Mouse (Mus musculus): ENCODE results near the gene Fgf11. TPM values are rescaled to one million over a fixed set of nuclear protein-coding genes. Genes with fewer than 3 reads are reported as not detected.

The Fgf11 gene
- polyA plus RNA-seq, 1 experiment from 2014 or later = 3.6 TPM

DNA sequence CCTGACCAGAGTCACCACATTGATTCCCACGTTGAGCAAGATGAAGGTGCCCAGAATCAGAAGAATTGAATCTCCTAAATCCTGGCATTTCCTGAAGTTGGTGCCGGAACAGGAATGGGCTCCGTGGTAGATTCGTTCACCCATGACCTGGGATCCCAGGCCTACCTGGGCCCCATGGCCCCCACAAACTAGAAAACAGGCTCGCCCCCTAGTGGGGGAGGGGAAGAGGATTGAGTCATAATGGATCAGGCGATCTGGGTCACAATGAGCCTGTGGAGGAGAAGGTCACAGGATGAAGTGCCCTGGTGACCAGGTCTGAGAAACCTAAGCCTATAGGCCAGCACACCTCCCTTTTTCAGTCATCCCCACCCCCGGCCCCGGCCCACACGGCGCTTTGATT is 13.5 kb upstream of the Fgf11 start, which contains the start of gene Gm39566:
Gene Gm39566, minus strand, starts transcription at position 144 of the 400 bp plus-strand sequence.
- WGBS = 60% methylated on average over 10 of the region's 10 CpGs

DNA sequence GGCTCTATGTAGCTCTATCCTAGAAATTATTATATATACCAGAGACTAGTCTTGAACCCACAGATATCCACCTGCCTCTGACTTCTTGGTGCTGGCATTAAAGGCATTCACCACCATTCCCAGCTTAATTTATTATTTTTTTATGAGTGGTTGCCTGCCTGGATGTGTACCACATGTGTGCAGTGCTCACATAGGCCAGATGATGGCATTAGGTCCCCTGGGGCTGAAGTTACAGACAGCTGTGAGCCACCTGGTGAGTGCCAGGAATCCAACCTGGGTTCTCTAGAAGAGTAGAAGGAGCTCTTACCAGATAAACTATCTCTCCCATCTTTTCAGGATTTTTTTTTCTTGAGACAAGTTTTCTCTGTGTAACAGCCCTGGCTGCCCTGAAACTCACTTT is 8.6 kb upstream of the Fgf11 start:
- Histone ChIP-seq H3K4me1 (peaks cover 3% of the 10 kb centered on the region; the same call in 1 of the 2 replicates), H3K9ac (no peak overlapping the region), H3K27ac (no peak overlapping the region), H3K36me3 (no peaks in the 10 kb centered on the region), H3K27me3 (peaks cover 14% of the 10 kb centered on the region), H3K4me2 (no peak overlapping the region), H3K4me3 (no peak overlapping the region), H3K9me3 (peaks cover 3% of the 10 kb centered on the region; the same call in 1 of the 2 replicates)
- no peak for ATAC-seq (ENCODE audit: insufficient number of reproducible peaks, insufficient read depth, low FRiP score, low TSS enrichment, low read depth)

More for the DNA sequence above, 13.5 kb upstream of the Fgf11 start, which contains the start of gene Gm39566:
- H3K9ac ChIP-seq = no peak within 1 kb of the TSS
- H3K27me3 ChIP-seq = no peaks in the 10 kb centered on the region
- no peak within 1 kb of the TSS for H3K4me2 ChIP-seq
- H3K9me3 ChIP-seq = peaks cover 14% of the 10 kb centered on the region; the same call in 1 of the 2 replicates
- H3K4me1 ChIP-seq = no peaks in the 10 kb centered on the region
- no peak within 1 kb of the TSS for H3K4me3 ChIP-seq
- no peak for ATAC-seq (ENCODE audit: insufficient number of reproducible peaks, insufficient read depth, low FRiP score, low TSS enrichment, low read depth)
- no peaks in the 10 kb centered on the region for H3K36me3 ChIP-seq
- no peak within 1 kb of the TSS for H3K27ac ChIP-seq

DNA sequence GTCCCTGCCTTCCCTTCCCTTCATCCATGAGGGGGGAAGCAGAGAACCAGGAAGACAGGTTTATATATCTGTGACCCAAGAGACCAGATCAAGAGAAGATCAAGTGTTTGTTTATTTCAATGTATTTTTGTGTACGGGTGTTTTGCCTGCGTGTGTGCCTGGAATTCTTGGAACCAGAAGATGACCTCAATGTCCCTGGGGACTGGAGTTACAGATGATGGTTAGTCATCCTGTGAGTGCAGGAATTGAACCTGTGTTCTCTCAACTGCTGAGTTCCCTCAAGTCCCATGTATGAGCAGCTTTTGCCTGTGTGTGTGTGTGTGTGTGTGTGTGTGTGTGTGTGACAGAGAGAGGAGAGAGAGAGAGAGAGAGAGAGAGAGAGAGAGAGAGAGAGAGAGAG is 6.0 kb upstream of the Fgf11 start:
- Histone ChIP-seq H3K27ac (no peak overlapping the region), H3K9ac (no peak overlapping the region), H3K36me3 (no peaks in the 10 kb centered on the region), H3K4me1 (peaks cover 29% of the 10 kb centered on the region), H3K4me3 (no peak overlapping the region), H3K27me3 (peaks cover 28% of the 10 kb centered on the region), H3K9me3 (peaks cover 3% of the 10 kb centered on the region; the same call in 1 of the 2 replicates), H3K4me2 (no peak overlapping the region)
- no peak for ATAC-seq (ENCODE audit: insufficient number of reproducible peaks, insufficient read depth, low FRiP score, low TSS enrichment, low read depth)
- WGBS = 68% methylated on average over 2 of the region's 2 CpGs

DNA sequence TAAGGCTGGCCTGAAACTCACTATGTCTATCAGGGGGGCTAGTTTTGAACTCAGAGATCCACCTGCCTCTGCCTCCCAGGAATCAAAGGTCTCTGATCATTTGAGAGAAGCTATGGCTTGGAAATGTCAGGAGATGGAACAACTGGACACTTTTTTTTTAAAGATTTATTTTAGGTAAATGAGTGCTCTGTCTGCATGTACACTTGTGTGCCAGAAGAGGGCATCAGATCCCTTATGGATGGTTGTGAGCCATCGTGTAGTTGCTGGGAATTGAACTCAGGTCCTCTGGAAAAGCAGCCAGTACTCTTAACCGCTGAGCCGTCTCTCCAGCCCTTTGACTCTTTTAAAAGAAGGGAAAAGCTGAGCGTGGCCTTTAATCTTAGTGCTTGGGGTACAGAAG is 4.7 kb upstream of the Fgf11 start:
- WGBS = 81% methylated on average over 4 of the region's 4 CpGs

DNA sequence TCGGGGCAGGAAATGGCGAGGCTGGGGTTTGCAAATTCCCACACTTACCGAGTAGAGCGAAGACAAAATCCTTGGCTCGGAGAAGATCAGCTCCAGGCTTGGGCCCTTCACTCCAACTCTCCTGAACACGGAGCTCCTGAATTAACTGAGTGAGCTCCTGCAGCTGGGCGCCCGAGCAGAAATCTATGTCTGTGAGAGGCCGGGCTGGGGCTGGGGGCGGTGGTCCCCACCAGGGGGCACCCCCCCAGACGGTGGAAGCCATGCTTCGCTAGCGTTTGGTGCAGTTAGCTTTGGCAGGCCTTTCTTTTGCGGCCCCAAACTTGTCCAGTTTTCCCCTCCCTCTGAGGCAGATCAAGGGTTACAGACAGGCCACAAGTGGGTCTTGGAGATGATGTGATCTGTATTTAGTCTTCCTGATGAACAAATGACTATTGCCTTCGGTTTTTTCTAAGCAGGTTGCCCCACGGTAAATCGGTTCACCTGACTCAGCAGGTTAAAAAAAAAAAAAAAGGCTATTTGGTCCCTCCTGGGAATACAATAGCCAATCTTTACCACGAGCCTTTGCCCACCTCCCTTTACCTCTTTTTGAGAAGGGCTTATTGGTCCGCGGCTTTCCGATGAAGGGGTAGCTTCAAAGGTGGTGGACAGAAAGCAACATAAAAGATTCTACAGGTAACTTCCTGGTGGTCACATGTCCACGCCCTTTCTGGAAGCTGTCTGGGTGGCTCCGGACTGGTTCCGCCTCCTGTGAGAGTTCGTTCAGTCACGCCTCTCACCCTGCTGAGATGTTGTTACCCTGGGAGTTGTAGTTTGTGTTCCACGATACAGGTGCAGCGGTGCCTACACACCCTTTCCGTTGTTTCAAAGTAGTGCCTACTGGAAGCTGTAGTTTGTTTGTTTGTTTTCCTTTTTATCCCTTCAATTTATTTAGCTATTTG is 3.6 kb upstream of the Fgf11 start, which contains the start of gene Tmem102:
Gene Tmem102, minus strand, starts transcription at position 653 of the 938 bp plus-strand sequence.
- WGBS = 4% methylated on average over 29 of the region's 29 CpGs

More for the DNA sequence above, 4.7 kb upstream of the Fgf11 start:
- H3K4me2 ChIP-seq = no peak overlapping the region
- peaks cover 39% of the 10 kb centered on the region for H3K27me3 ChIP-seq
- no peaks in the 10 kb centered on the region for H3K36me3 ChIP-seq
- H3K9me3 ChIP-seq = peaks cover 3% of the 10 kb centered on the region; the same call in 1 of the 2 replicates
- H3K9ac ChIP-seq = no peak overlapping the region
- H3K4me1 ChIP-seq = peaks cover 42% of the 10 kb centered on the region
- H3K27ac ChIP-seq = no peak overlapping the region
- no peak overlapping the region for H3K4me3 ChIP-seq
- no peak for ATAC-seq (ENCODE audit: insufficient number of reproducible peaks, insufficient read depth, low FRiP score, low TSS enrichment, low read depth)

DNA sequence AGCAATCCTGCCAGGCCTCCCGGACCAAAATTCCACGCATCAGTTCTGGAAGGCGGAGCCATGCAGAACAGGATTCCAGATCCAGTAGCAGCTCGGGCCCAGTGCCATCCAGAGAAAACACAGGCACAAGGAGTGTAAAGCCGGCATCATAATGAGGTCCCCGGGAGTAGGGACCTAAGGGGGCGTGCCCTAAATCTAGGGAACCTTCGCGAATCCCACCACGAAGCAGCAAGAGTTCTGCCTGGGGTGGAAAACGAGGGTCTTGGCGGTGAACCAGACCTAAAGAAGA is 2.9 kb upstream of the Fgf11 start:
- Histone ChIP-seq H3K4me2 (peak overlapping the region; percentile 98), H3K27me3 (peaks cover 40% of the 10 kb centered on the region), H3K9ac (peak overlapping the region; percentile 49; the same call in 1 of the 2 replicates), H3K4me3 (peak overlapping the region; percentile 56), H3K4me1 (peaks cover 59% of the 10 kb centered on the region), H3K9me3 (peaks cover 3% of the 10 kb centered on the region; the same call in 1 of the 2 replicates), H3K36me3 (no peaks in the 10 kb centered on the region), H3K27ac (no peak overlapping the region)
- WGBS = 6% methylated on average over 12 of the region's 12 CpGs
- ATAC-seq (ENCODE audit: insufficient number of reproducible peaks, insufficient read depth, low FRiP score, low TSS enrichment, low read depth) = no peak

More for the DNA sequence above, 3.6 kb upstream of the Fgf11 start, which contains the start of gene Tmem102:
- Histone ChIP-seq H3K27me3 (peaks cover 40% of the 10 kb centered on the region), H3K9me3 (peaks cover 3% of the 10 kb centered on the region; the same call in 1 of the 2 replicates), H3K4me1 (peaks cover 53% of the 10 kb centered on the region), H3K4me3 (peak within 1 kb of the TSS; percentile 56), H3K27ac (no peak within 1 kb of the TSS), H3K9ac (peak within 1 kb of the TSS; percentile 49), H3K36me3 (no peaks in the 10 kb centered on the region), H3K4me2 (peak within 1 kb of the TSS; percentile 98)
- ATAC-seq (ENCODE audit: insufficient number of reproducible peaks, insufficient read depth, low FRiP score, low TSS enrichment, low read depth) = no peak

DNA sequence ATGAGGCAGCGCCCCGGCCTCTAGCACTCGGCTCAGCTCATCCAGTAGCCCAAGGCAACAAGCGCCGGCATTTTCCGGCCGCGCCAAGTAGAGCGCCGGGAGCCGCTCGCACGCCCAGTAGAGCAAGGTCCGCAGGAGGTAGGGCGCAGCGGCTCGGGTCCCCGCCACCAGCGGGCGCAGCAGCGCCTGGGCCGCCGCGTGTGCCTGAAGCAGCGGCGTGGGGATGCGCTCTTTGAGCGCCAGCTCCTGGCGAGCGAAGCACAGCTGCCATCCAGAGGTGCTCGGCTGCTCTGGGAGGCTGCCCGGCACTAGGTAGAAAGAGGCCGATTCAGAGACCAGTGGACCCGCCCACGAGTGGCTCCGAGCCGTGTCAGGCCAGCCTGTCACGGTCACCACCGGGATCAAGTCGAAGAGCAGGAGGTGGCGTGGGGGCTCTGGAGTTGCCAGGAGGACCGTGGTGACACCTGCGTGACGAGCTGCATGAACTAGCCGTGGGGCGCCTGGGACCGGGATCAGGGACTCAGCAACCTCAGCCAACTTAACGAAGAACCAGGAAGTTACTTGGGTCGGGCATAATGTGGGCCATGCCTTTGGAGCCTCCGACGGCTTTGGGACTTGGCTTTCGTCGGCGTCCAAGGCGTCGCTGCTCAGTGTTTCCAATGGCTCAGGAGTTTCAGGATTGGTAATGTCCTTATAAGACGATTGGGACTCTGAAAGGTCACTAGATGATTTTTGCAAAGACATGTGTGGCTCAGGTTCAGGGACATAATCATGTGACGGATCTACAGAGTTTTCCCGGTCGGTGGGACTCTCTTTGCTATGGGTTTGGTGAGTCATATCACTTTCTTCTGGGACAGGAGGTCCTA is 2.4 kb upstream of the Fgf11 start:
- WGBS = under 1% methylated on average over 60 of the region's 60 CpGs

DNA sequence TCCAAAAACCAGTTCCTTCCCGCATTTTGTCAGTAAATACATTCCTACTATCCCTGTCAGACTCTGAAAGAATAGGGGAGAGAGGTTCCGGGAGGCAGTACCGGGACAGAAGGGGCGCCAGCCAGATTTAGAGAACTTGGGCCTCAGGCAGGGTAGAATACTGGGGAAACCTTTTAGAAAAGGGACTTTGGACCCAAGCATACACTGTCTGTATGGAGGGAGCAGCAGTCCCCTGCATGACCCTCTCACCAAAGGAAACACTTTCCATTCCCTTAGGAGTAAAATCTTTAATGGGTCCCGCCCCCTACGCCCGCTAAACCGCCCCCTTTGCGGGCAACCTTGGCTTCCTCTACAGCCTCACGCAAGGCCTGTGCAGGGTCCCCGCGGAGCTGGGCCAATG is 1.7 kb upstream of the Fgf11 start:
- peak overlapping the region; percentile 98 for H3K4me2 ChIP-seq
- 0 out of 2 replicates have a peak overlapping the region, but pooled peaks have one; percentile 39 for H3K27ac ChIP-seq
- peak overlapping the region; percentile 74 for H3K9ac ChIP-seq
- H3K9me3 ChIP-seq = peaks cover 3% of the 10 kb centered on the region; the same call in 1 of the 2 replicates
- ATAC-seq (ENCODE audit: insufficient number of reproducible peaks, insufficient read depth, low FRiP score, low TSS enrichment, low read depth) = no peak
- H3K4me3 ChIP-seq = peak overlapping the region; percentile 56
- peaks cover 46% of the 10 kb centered on the region for H3K27me3 ChIP-seq
- no peaks in the 10 kb centered on the region; the same call in 1 of the 2 replicates for H3K36me3 ChIP-seq
- H3K4me1 ChIP-seq = peaks cover 66% of the 10 kb centered on the region
- 2% methylated on average over 12 of the region's 12 CpGs for WGBS

More for the DNA sequence above, 2.4 kb upstream of the Fgf11 start:
- peak overlapping the region; percentile 74 for H3K9ac ChIP-seq
- H3K4me3 ChIP-seq = peak overlapping the region; percentile 56
- H3K9me3 ChIP-seq = peaks cover 3% of the 10 kb centered on the region; the same call in 1 of the 2 replicates
- H3K4me2 ChIP-seq = peak overlapping the region; percentile 98
- 0 out of 2 replicates have a peak overlapping the region, but pooled peaks have one; percentile 39 for H3K27ac ChIP-seq
- no peaks in the 10 kb centered on the region for H3K36me3 ChIP-seq
- no peak for ATAC-seq (ENCODE audit: insufficient number of reproducible peaks, insufficient read depth, low FRiP score, low TSS enrichment, low read depth)
- peaks cover 44% of the 10 kb centered on the region for H3K27me3 ChIP-seq
- H3K4me1 ChIP-seq = peaks cover 65% of the 10 kb centered on the region

DNA sequence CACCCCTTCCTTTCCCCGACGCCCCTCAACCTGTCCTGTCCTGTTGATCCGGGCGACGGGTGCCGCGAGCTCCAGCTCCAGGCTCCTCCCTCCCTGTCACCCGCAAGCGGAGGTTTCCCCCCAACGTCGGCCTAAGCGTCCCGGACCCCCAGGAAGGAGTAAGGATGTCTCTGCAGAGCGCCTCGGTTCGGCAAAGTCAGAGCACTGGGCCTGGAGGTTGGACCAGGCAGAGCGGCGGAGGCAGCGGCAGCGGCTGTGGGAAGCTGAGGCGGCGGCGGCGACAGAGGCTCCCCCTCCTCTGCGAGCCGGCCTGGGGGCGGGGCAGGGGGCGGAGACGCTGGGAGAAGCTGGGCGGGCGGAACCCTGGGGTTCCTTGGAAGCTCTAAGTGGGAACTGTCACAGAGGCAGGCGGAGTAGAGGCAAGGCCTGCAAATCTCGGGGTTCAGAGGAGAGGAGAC is 1.0 kb upstream of the Fgf11 start:
- Histone ChIP-seq H3K4me1 (peaks cover 66% of the 10 kb centered on the region), H3K9me3 (peaks cover 3% of the 10 kb centered on the region; the same call in 1 of the 2 replicates), H3K27ac (peak overlapping the region; percentile 68), H3K4me2 (peak overlapping the region; percentile 98), H3K9ac (peak overlapping the region; percentile 74), H3K27me3 (peaks cover 53% of the 10 kb centered on the region), H3K36me3 (no peaks in the 10 kb centered on the region; the same call in 1 of the 2 replicates), H3K4me3 (peak overlapping the region; percentile 56)
- ATAC-seq (ENCODE audit: insufficient number of reproducible peaks, insufficient read depth, low FRiP score, low TSS enrichment, low read depth) = peak; percentile 23
- under 1% methylated on average over 33 of the region's 33 CpGs for WGBS

DNA sequence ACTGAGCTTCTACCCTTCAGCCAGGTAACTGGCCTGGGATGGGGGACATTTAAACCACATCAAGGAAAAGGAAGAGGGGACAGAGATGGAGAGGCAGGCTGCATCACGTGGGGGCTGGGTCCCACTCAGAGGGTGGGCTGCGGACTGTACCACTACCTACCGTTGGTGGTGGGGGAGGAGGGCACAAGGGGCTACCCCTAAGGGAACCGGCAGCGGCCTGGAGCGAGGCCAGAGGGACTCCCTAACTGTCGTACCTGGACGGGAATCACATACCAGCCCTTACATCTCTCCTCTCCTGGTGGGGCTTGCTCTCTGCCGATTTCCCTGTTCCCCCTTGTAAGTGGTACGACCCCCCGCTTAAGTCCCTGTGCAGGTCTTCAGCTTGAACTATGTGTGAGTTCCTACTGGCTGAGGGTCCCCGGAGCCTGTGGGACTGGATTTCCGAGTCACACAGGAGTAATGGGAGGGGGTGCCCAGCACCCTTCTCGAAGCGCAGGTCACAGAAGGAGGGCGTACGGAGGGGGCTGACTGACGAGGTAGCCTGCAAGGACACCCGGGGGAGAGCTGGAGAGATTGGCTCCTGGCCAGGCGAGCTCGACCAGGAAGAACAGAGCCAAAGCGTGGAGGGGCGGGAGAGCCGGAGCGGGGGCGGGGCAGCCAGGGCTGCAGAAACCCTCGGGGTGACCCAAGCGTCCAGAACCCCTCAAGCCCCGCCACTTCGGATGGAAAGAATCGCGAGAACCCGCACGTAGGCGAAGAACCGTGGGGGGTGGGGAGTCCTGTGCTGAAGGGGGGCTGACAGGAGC is 1.1 kb downstream of the Fgf11 start:
- Histone ChIP-seq H3K4me2 (peak overlapping the region; percentile 98), H3K27me3 (peaks cover 63% of the 10 kb centered on the region), H3K9ac (peak overlapping the region; percentile 79), H3K9me3 (no peaks in the 10 kb centered on the region), H3K4me3 (peak overlapping the region; percentile 56), H3K27ac (peak overlapping the region; percentile 75), H3K36me3 (no peaks in the 10 kb centered on the region; the same call in 1 of the 2 replicates), H3K4me1 (peaks cover 71% of the 10 kb centered on the region)
- peak; percentile 57 for ATAC-seq (ENCODE audit: insufficient number of reproducible peaks, insufficient read depth, low FRiP score, low TSS enrichment, low read depth)
- under 1% methylated on average over 36 of the region's 36 CpGs for WGBS
